In the genomic region with DNA sequence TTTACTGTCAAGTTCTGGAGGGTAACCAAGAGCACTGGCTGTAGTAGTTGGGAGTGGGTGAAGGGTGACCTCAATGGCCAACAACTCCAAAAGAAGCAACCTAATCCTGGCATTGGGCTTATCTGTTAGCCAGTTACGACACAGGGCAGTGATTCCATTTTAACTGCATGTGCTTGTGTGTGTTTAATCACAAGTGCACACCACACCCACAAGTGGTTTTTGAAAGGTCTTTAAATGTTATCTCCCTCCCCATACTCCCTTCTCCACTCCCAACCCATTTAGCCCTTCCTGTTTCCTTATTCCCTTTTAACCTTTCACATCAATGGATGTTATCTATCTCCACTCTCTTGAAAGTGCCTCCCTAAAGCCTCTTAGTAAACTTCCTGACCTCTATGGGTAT, we compare ENCODE assay signal across 27 mouse cellular contexts. TPM values are rescaled to one million over a fixed set of nuclear protein-coding genes. Genes with fewer than 3 reads are reported as not detected.
DNase-seq lines count a peak whose midpoint lies in the region; ATAC-seq and TF ChIP-seq lines count a peak whose summit lies in the region.
"Had no signal": no experiment of that assay in that cellular context is flagged by ENCODE, and none has a peak within 500 bp of the region (broad histone marks: within the 10 kb centered on the region; RNA-seq: fewer than 3 reads in every experiment).

No protein-coding gene starts in this region.

- 57% methylated on average over 1 of the region's 1 CpGs for WGBS in intestine, embryonic 16.5 days
- WGBS in stomach, embryonic 14.5 days, result 66% methylated on average over 1 of the region's 1 CpGs

- no peak for TF ChIP-seq CTCF in layer of hippocampus, adult 2 months (conservative IDR thresholded peaks at IDR 0.05)

- no peak overlapping the region for H3K27ac ChIP-seq in intestine, embryonic 16.5 days (ENCODE audit: low read length)
- H3K27ac ChIP-seq in stomach, embryonic 14.5 days (ENCODE audit: low read length), result no peak overlapping the region
- H3K27ac ChIP-seq in layer of hippocampus, adult 2 months, result no peak overlapping the region
- H3K27ac ChIP-seq: heart, adult 2 months; hindbrain, embryonic 15.5 days; kidney, embryonic 15.5 days; limb, embryonic 12.5 days; liver, embryonic 15.5 days; midbrain, embryonic 15.5 days; neural tube, embryonic 13.5 days had no signal

- H3K9me3 ChIP-seq in intestine, embryonic 16.5 days (ENCODE audit: control insufficient read depth, low read length), result no peaks in the 10 kb centered on the region
- no peaks in the 10 kb centered on the region for H3K9me3 ChIP-seq in stomach, embryonic 14.5 days (ENCODE audit: control insufficient read depth, low read depth, low read length)
- H3K9me3 ChIP-seq: hindbrain, embryonic 15.5 days; kidney, embryonic 15.5 days; limb, embryonic 12.5 days; liver, embryonic 15.5 days; megakaryocyte, embryonic 14.5 days; midbrain, embryonic 15.5 days; neural tube, embryonic 13.5 days had no signal

- ATAC-seq in intestine, embryonic 16.5 days, result peak; percentile 86
- peak; percentile 74; the same call in 1 of the 2 replicates for ATAC-seq in stomach, embryonic 14.5 days (ENCODE audit: insufficient number of reproducible peaks, insufficient read depth, low FRiP score, low read depth)
- ATAC-seq: midbrain, embryonic 15.5 days; Patski had no signal

- peak; percentile 57 for DNase-seq in heart, adult 11 months
- no peak for DNase-seq in heart, postnatal 14 days
- peak; percentile 17 for DNase-seq in 416B (ENCODE audit: low read depth)
- DNase-seq in adrenal gland, postnatal 25 days, result no peak
- no peak for DNase-seq in layer of hippocampus, adult 2 months (ENCODE audit: low spot score in 2 of 2)
- DNase-seq in right cerebral cortex, adult 18-20 months, result no peak
- DNase-seq: cerebellum, adult 18-20 months; cerebellum, postnatal 14 days; gastrocnemius, postnatal 25 days; kidney, adult 11 months; lung, postnatal 10 days; retina, postnatal 1 day had no signal

- peaks cover 4% of the 10 kb centered on the region; the same call in 1 of the 2 replicates for H3K36me3 ChIP-seq in intestine, embryonic 16.5 days (ENCODE audit: control insufficient read depth, insufficient read depth, low read length)
- peaks cover 11% of the 10 kb centered on the region; the same call in 1 of the 2 replicates for H3K36me3 ChIP-seq in stomach, embryonic 14.5 days (ENCODE audit: control insufficient read depth, insufficient read depth, low read length)

- H3K4me1 ChIP-seq in intestine, embryonic 16.5 days (ENCODE audit: control insufficient read depth, insufficient read depth, low read length), result peaks cover 7% of the 10 kb centered on the region; the same call in 1 of the 2 replicates
- H3K4me1 ChIP-seq in stomach, embryonic 14.5 days (ENCODE audit: control insufficient read depth, insufficient read depth, low read length), result no peaks in the 10 kb centered on the region
- H3K4me1 ChIP-seq: hindbrain, embryonic 15.5 days; kidney, embryonic 15.5 days; limb, embryonic 12.5 days; liver, embryonic 15.5 days; midbrain, embryonic 15.5 days; neural tube, embryonic 13.5 days had no signal

- no peak overlapping the region for H3K4me2 ChIP-seq in intestine, embryonic 16.5 days (ENCODE audit: low read depth, low read length)
- no peak overlapping the region for H3K4me2 ChIP-seq in stomach, embryonic 14.5 days (replicated peaks; ENCODE audit: low read depth, low read length)
- H3K4me2 ChIP-seq: hindbrain, embryonic 15.5 days; kidney, embryonic 15.5 days; limb, embryonic 12.5 days; liver, embryonic 15.5 days; midbrain, embryonic 15.5 days; neural tube, embryonic 13.5 days had no signal

- no peak overlapping the region for H3K9ac ChIP-seq in intestine, embryonic 16.5 days (ENCODE audit: low read depth, low read length)
- H3K9ac ChIP-seq in stomach, embryonic 14.5 days (replicated peaks; ENCODE audit: low read depth, low read length), result no peak overlapping the region
- H3K9ac ChIP-seq: hindbrain, embryonic 15.5 days; kidney, embryonic 15.5 days; limb, embryonic 12.5 days; liver, embryonic 15.5 days; midbrain, embryonic 15.5 days; neural tube, embryonic 13.5 days had no signal

- H3K4me3 ChIP-seq in intestine, embryonic 16.5 days (ENCODE audit: low read length), result no peak overlapping the region
- H3K4me3 ChIP-seq in stomach, embryonic 14.5 days (ENCODE audit: low read depth, low read length), result no peak overlapping the region
- no peak overlapping the region for H3K4me3 ChIP-seq in layer of hippocampus, adult 2 months
- H3K4me3 ChIP-seq: heart, adult 2 months; hindbrain, embryonic 15.5 days; kidney, embryonic 15.5 days; limb, embryonic 12.5 days; liver, embryonic 15.5 days; megakaryocyte, embryonic 14.5 days; midbrain, embryonic 15.5 days; myocyte; neural tube, embryonic 13.5 days had no signal

- intact Hi-C loops in heart, postnatal 14 days (cut with DNase I), result no loop called here

- H3K27me3 ChIP-seq in intestine, embryonic 16.5 days (replicated peaks; ENCODE audit: control insufficient read depth, insufficient read depth, low read length), result no peaks in the 10 kb centered on the region
- H3K27me3 ChIP-seq in stomach, embryonic 14.5 days (ENCODE audit: control insufficient read depth, insufficient read depth, low read length), result no peaks in the 10 kb centered on the region
- H3K27me3 ChIP-seq: hindbrain, embryonic 15.5 days; kidney, embryonic 15.5 days; limb, embryonic 12.5 days; liver, embryonic 15.5 days; megakaryocyte, embryonic 14.5 days; midbrain, embryonic 15.5 days; neural tube, embryonic 13.5 days; Patski had no signal

RNA-seq across cellular contexts. Expression of a gene that starts 20.5 kb away (rescaled TPM):
- total RNA-seq in heart, postnatal 14 days (2021), result not detected
- not detected in 2 replicates for polyA plus RNA-seq in intestine, embryonic 16.5 days (2015; fragmentation: Nextera tagmentation; extraction: Ambion mirVana)
- not detected in 2 replicates for polyA plus RNA-seq in stomach, embryonic 14.5 days (2014; fragmentation: Nextera tagmentation; extraction: Ambion mirVana)
- not detected in 2 replicates for total RNA-seq in adrenal gland, postnatal 25 days (2021)
- under 1 TPM; 0.36 to 0.56 TPM for total RNA-seq in layer of hippocampus, adult 2 months (2021)
- total RNA-seq: adrenal gland, adult 18-20 months; gastrocnemius, postnatal 25 days; heart, adult 2 months; hematopoietic stem cell, adult 5-6 weeks had no signal
- polyA plus RNA-seq: heart, adult 2 months; heart, embryonic 14.5 days; kidney, embryonic 15.5 days; limb, embryonic 12.5 days; liver, embryonic 15.5 days; Patski had no signal

RNA-seq across cellular contexts. Expression of a gene that starts 46.0 kb away (rescaled TPM):
- 10 to 100 TPM; 43.2 to 46.0 TPM for total RNA-seq in heart, postnatal 14 days (2021)
- polyA plus RNA-seq in intestine, embryonic 16.5 days (2015; fragmentation: Nextera tagmentation; extraction: Ambion mirVana), result 56.2 and 58.7 TPM in 2 replicates
- polyA plus RNA-seq in stomach, embryonic 14.5 days (2014; fragmentation: Nextera tagmentation; extraction: Ambion mirVana), result 65.0 and 76.8 TPM in 2 replicates
- 82.8 and 99.9 TPM in 2 replicates for total RNA-seq in adrenal gland, postnatal 25 days (2021)
- 10 to 100 TPM; 59.2 to 67.2 TPM for total RNA-seq in layer of hippocampus, adult 2 months (2021)

Comparison
In these comparisons a context has a peak if more than half of its experiments do, and no peak if none do; other contexts are left out.
1. DNase-seq: peak in heart, adult 11 months (single experiment) and 416B (single experiment); none in heart, postnatal 14 days (0 of 2), adrenal gland, postnatal 25 days (single experiment), layer of hippocampus, adult 2 months (0 of 2) and right cerebral cortex, adult 18-20 months (single experiment).